Mouse (Mus musculus) layer of hippocampus, adult 2 months (tissue): ENCODE measurements at regions not wholly inside any gene's neighbourhood (a gene's known extent, or its start where the extent isn't known, plus 50 kb on each side); places are given as distances from the start of the nearest gene placed in this dataset.

Experiments used
- DNase-seq, 2 experiments: peaks; one replicate each; pipeline ENCODE4 v3.0.0; 2022; ENCODE audit warnings: low spot score in 2 of 2
- H3K27ac ChIP-seq: fragments of 200-600 bp; 2 replicates; pipeline ENCODE4 v1.8.1; 2022
- H3K4me3 ChIP-seq: fragments of 200-600 bp; 2 replicates; pipeline ENCODE4 v1.8.1; 2022; ENCODE audit warnings: mild to moderate bottlenecking
- CTCF ChIP-seq: fragments of 200-600 bp; conservative IDR thresholded peaks from 2 replicates; pipeline ENCODE4 v1.8.1; 2022; ENCODE audit warnings: antibody characterized with exemption, mild to moderate bottlenecking, moderate library complexity

- DNase-seq, result no peak
- no peak for TF ChIP-seq CTCF
- H3K4me3 ChIP-seq, result no peak overlapping the region
- H3K27ac ChIP-seq, result no peak overlapping the region
Observed at GRCm38 (mm10) chr5:120324111-120324510, 107.4 kb upstream of the Lhx5 start.

GRCm38 (mm10) chr5:120325386-120325910, 106.1 kb upstream of the Lhx5 start:
- Histone ChIP-seq H3K27ac (no peak overlapping the region), H3K4me3 (no peak overlapping the region)
- no peak for TF ChIP-seq CTCF
- DNase-seq, result no peak

- no peak for TF ChIP-seq CTCF
- peak; percentile 1 to 13 for DNase-seq
- no peak overlapping the region for H3K4me3 ChIP-seq
- no peak overlapping the region for H3K27ac ChIP-seq
Observed at GRCm38 (mm10) chr5:120332030-120332429, 99.5 kb upstream of the Lhx5 start.

- H3K27ac ChIP-seq, result no peak overlapping the region
- TF ChIP-seq CTCF, result no peak
Observed at GRCm38 (mm10) chr5:120339162-120339561, 92.3 kb upstream of the Lhx5 start.

GRCm38 (mm10) chr5:120340696-120341231, 90.7 kb upstream of the Lhx5 start:
- H3K27ac ChIP-seq, result no peak overlapping the region
- DNase-seq, result no peak
- H3K4me3 ChIP-seq, result no peak overlapping the region
- no peak for TF ChIP-seq CTCF

More at GRCm38 (mm10) chr5:120339162-120339561, 92.3 kb upstream of the Lhx5 start:
- DNase-seq, result no peak
- H3K4me3 ChIP-seq, result no peak overlapping the region

- no peak overlapping the region for H3K4me3 ChIP-seq
- no peak for TF ChIP-seq CTCF
- no peak for DNase-seq
- no peak overlapping the region for H3K27ac ChIP-seq
Observed at GRCm38 (mm10) chr5:120350461-120350860, 81.0 kb upstream of the Lhx5 start.

- Histone ChIP-seq H3K27ac (no peak overlapping the region), H3K4me3 (no peak overlapping the region)
- no peak for DNase-seq
- no peak for TF ChIP-seq CTCF
Observed at GRCm38 (mm10) chr5:120351827-120352226, 79.7 kb upstream of the Lhx5 start.

- no peak overlapping the region for H3K27ac ChIP-seq
- no peak for TF ChIP-seq CTCF
- H3K4me3 ChIP-seq, result no peak overlapping the region
- DNase-seq, result no peak
Observed at GRCm38 (mm10) chr5:120353657-120354056, 77.8 kb upstream of the Lhx5 start.

GRCm38 (mm10) chr5:120356950-120357349, 74.5 kb upstream of the Lhx5 start:
- Histone ChIP-seq H3K4me3 (no peak overlapping the region), H3K27ac (no peak overlapping the region)
- TF ChIP-seq CTCF, result no peak
- DNase-seq, result no peak

- Histone ChIP-seq H3K4me3 (no peak overlapping the region), H3K27ac (no peak overlapping the region)
- TF ChIP-seq CTCF, result no peak
- no peak for DNase-seq
Observed at GRCm38 (mm10) chr5:120358084-120358690, 73.3 kb upstream of the Lhx5 start.

GRCm38 (mm10) chr5:120365950-120366467, 65.5 kb upstream of the Lhx5 start:
- TF ChIP-seq CTCF, result no peak
- H3K27ac ChIP-seq, result 0 out of 2 replicates have a peak overlapping the region, but pooled peaks have one; percentile 39
- peak; percentile 34 to 38 for DNase-seq
- no peak overlapping the region for H3K4me3 ChIP-seq

- TF ChIP-seq CTCF, result no peak
- no peak for DNase-seq
- Histone ChIP-seq H3K4me3 (no peak overlapping the region), H3K27ac (no peak overlapping the region)
Observed at GRCm38 (mm10) chr5:120368797-120369196, 62.7 kb upstream of the Lhx5 start.

- no peak for DNase-seq
- no peak overlapping the region for H3K27ac ChIP-seq
- H3K4me3 ChIP-seq, result no peak overlapping the region
- no peak for TF ChIP-seq CTCF
Observed at GRCm38 (mm10) chr5:120371176-120371819, 60.2 kb upstream of the Lhx5 start.
